ENCODE assay signal across 8 mouse cellular contexts in the genomic region with DNA sequence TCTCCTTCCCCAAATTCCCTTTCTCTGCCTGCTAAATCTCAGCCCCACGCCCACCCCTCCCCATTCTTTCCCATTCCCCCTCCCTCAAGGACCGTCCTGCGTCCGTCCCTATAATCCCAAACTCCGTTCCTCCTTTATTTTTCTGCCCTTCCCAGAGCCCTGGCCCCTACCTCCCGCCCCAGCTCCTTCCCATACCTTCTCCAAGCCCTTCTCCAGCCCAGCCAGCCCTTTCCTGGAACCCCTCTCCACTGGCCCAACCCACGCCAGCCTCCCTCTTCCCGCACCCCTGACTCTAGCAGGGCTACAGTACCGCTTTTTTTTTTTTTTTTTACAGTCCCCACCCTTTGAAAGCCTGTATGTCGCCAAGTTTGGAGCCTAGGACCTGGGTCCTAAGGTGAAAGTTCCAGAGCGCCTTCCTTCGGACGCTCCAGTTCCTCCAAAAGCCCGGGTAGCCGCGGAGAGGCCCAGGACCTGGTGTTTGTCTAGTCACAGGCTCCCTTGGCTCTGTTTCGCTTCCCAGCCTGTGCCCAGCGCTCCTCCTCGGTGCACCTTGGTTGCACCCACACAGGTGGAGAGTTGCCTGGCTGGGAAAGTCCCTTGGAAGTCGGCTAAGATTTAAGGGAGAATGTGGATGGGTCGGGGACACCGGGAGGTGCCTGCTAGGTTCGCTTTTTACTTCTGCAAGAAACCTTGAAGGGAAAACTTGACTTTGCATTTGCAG. TPM values are rescaled to one million over a fixed set of nuclear protein-coding genes. Genes with fewer than 3 reads are reported as not detected.
DNase-seq lines count a peak whose midpoint lies in the region; ATAC-seq and TF ChIP-seq lines count a peak whose summit lies in the region.

No protein-coding gene starts in this region.

- WGBS in forebrain, embryonic 14.5 days, result 2% methylated on average over 23 of the region's 23 CpGs
- WGBS in kidney, embryonic 16.5 days, result 3% methylated on average over 23 of the region's 23 CpGs

- DNase-seq in heart, adult 18-20 months, result peak; percentile 17 to 30
- no peak for DNase-seq in heart, adult 9 months (ENCODE audit: low spot score in 2 of 2)
- no peak for DNase-seq in forebrain, embryonic 14.5 days (ENCODE audit: low spot score)
- no peak for DNase-seq in spleen, postnatal 4 days (ENCODE audit: low spot score in 2 of 2)
- DNase-seq in cerebellum, adult 9-10 months, result no peak

- 0 out of 2 replicates have a peak, but pooled peaks have one; percentile 36 for ATAC-seq in forebrain, embryonic 14.5 days
- ATAC-seq in kidney, embryonic 16.5 days (ENCODE audit: low FRiP score, low TSS enrichment), result peak; percentile 22
- no peak for ATAC-seq in granulocyte monocyte progenitor cell, adult 5-6 weeks (replicated peaks; ENCODE audit: poor library complexity, severe bottlenecking)

- no peaks in the 10 kb centered on the region for H3K36me3 ChIP-seq in forebrain, embryonic 14.5 days (ENCODE audit: control insufficient read depth, insufficient read depth, low read length)
- H3K36me3 ChIP-seq in kidney, embryonic 16.5 days (ENCODE audit: insufficient read depth, low read length), result no peaks in the 10 kb centered on the region
- H3K36me3 ChIP-seq in myocyte (ENCODE audit: control insufficient read depth, insufficient read depth), result no peaks in the 10 kb centered on the region

- H3ac ChIP-seq in myocyte (ENCODE audit: control insufficient read depth, insufficient read length), result no peak overlapping the region

- H3K4me1 ChIP-seq in forebrain, embryonic 14.5 days (ENCODE audit: control insufficient read depth, insufficient read depth, low read length), result peaks cover 9% of the 10 kb centered on the region; the same call in 1 of the 2 replicates
- H3K4me1 ChIP-seq in kidney, embryonic 16.5 days (ENCODE audit: insufficient read depth, low read length), result peaks cover 54% of the 10 kb centered on the region

- H3K9me3 ChIP-seq in forebrain, embryonic 14.5 days (replicated peaks; ENCODE audit: control insufficient read depth, low read length), result no peaks in the 10 kb centered on the region
- no peaks in the 10 kb centered on the region for H3K9me3 ChIP-seq in kidney, embryonic 16.5 days (ENCODE audit: low read length)

- H3K27ac ChIP-seq in forebrain, embryonic 14.5 days (ENCODE audit: low read depth, low read length), result no peak overlapping the region
- peak overlapping the region; percentile 87 for H3K27ac ChIP-seq in kidney, embryonic 16.5 days (ENCODE audit: low read length)

- H3K4me2 ChIP-seq in forebrain, embryonic 14.5 days (ENCODE audit: low read length), result peak overlapping the region; percentile 97
- peak overlapping the region; percentile 97 for H3K4me2 ChIP-seq in kidney, embryonic 16.5 days (replicated peaks; ENCODE audit: low read depth, low read length)
- H3K4me2 ChIP-seq in myocyte (ENCODE audit: low read depth), result no peak overlapping the region

- H3K9ac ChIP-seq in forebrain, embryonic 14.5 days (ENCODE audit: low read length), result no peak overlapping the region; the same call in 1 of the 2 replicates
- H3K9ac ChIP-seq in kidney, embryonic 16.5 days (replicated peaks; ENCODE audit: low read length), result peak overlapping the region; percentile 66

- H3K4me3 ChIP-seq in forebrain, embryonic 14.5 days (ENCODE audit: low read depth, low read length), result peak overlapping the region; percentile 44; the same call in 1 of the 2 replicates
- peak overlapping the region; percentile 71 for H3K4me3 ChIP-seq in kidney, embryonic 16.5 days (ENCODE audit: low read length)
- H3K4me3 ChIP-seq in myocyte, result peak overlapping the region; percentile 25

- H3K79me2 ChIP-seq in myocyte (ENCODE audit: control insufficient read depth, insufficient read depth), result no peaks in the 10 kb centered on the region

- peaks cover 66% of the 10 kb centered on the region for H3K27me3 ChIP-seq in forebrain, embryonic 14.5 days (replicated peaks; ENCODE audit: control insufficient read depth, insufficient read depth, low read length)
- peaks cover 10% of the 10 kb centered on the region; the same call in 1 of the 2 replicates for H3K27me3 ChIP-seq in kidney, embryonic 16.5 days (ENCODE audit: insufficient read depth, low read length)
- H3K27me3 ChIP-seq in myocyte (ENCODE audit: control insufficient read depth, insufficient read depth, insufficient read length), result peaks cover 6% of the 10 kb centered on the region

- TF ChIP-seq POLR2A in myocyte (IDR thresholded peaks at IDR 0.05; ENCODE audit: insufficient read length, low read depth), result no peak

TF ChIP-seq in myocyte, 11 proteins besides CTCF, POLR2A, EP300 and RAD21:
- TF ChIP-seq REST (IDR thresholded peaks at IDR 0.05; ENCODE audit: insufficient read depth, insufficient read length) (no peak), CEBPB (IDR thresholded peaks at IDR 0.05; ENCODE audit: insufficient read depth, poor library complexity, severe bottlenecking) (no peak), USF1 (IDR thresholded peaks at IDR 0.05; ENCODE audit: low read depth) (no peak), MAX (IDR thresholded peaks at IDR 0.05; ENCODE audit: low read depth) (no peak), TCF3 (IDR thresholded peaks at IDR 0.05; ENCODE audit: insufficient read length, low read depth) (no peak), POLR2AphosphoS2 (IDR thresholded peaks at IDR 0.05; ENCODE audit: insufficient read length, low read depth) (no peak), SRF (IDR thresholded peaks at IDR 0.05; ENCODE audit: control insufficient read depth, insufficient read length, low read depth) (no peak), MYOD1 (IDR thresholded peaks at IDR 0.05; ENCODE audit: control insufficient read depth in 1 of 3, insufficient read length in 2 of 3, low read depth in 2 of 3) (no peak), MYOG (IDR thresholded peaks at IDR 0.05; ENCODE audit: control insufficient read depth in 1 of 3, insufficient read depth in 1 of 3, insufficient read length in 2 of 3, low read depth in 2 of 3) (no peak), E2F4 (IDR thresholded peaks at IDR 0.05; ENCODE audit: insufficient read depth) (no peak), TCF12 (IDR thresholded peaks at IDR 0.05; ENCODE audit: insufficient read depth, poor library complexity, severe bottlenecking) (no peak)

RNA-seq across cellular contexts. Expression of a gene that starts 0.5 kb away (rescaled TPM):
- 10 to 100 TPM; 17.4 to 20.5 TPM for total RNA-seq in heart, adult 18-20 months (2021)
- 0.66 and 1.0 TPM in 2 replicates for polyA plus RNA-seq in forebrain, embryonic 14.5 days (2014; fragmentation: Nextera tagmentation; extraction: Ambion mirVana)
- 30.6 and 37.3 TPM in 2 replicates for polyA plus RNA-seq in kidney, embryonic 16.5 days (2015; fragmentation: Nextera tagmentation; extraction: Ambion mirVana)
- 1.2 TPM for polyA plus RNA-seq in myocyte (2012; fragmentation: generic; extraction: Trizol)
- 3.5 and 4.6 TPM in 2 replicates for total RNA-seq in granulocyte monocyte progenitor cell, adult 5-6 weeks (2014; fragmentation: Nextera tagmentation)
- total RNA-seq in granulocyte monocyte progenitor cell, adult 5-6 weeks (2017), result 0.69 and 4.8 TPM in 2 replicates

RNA-seq across cellular contexts. Expression of a gene that starts 18.3 kb away (rescaled TPM):
- 10 to 100 TPM; 30.1 to 34.4 TPM for total RNA-seq in heart, adult 18-20 months (2021)
- 158 and 170 TPM in 2 replicates for polyA plus RNA-seq in forebrain, embryonic 14.5 days (2014; fragmentation: Nextera tagmentation; extraction: Ambion mirVana)
- polyA plus RNA-seq in kidney, embryonic 16.5 days (2015; fragmentation: Nextera tagmentation; extraction: Ambion mirVana), result 125 and 132 TPM in 2 replicates
- polyA plus RNA-seq in myocyte (2012; fragmentation: generic; extraction: Trizol), result 89.2 TPM
- 69.3 and 72.1 TPM in 2 replicates for total RNA-seq in granulocyte monocyte progenitor cell, adult 5-6 weeks (2014; fragmentation: Nextera tagmentation)
- 58.3 and 70.2 TPM in 2 replicates for total RNA-seq in granulocyte monocyte progenitor cell, adult 5-6 weeks (2017)

Comparison
In these comparisons a context has a peak if more than half of its experiments do, and no peak if none do; other contexts are left out.
1. DNase-seq: peak in heart, adult 18-20 months (2 of 2); none in heart, adult 9 months (0 of 2), forebrain, embryonic 14.5 days (single experiment), spleen, postnatal 4 days (0 of 2) and cerebellum, adult 9-10 months (single experiment).
2. RNA of a gene that starts 0.5 kb away (polyA plus RNA-seq): 30.6 to 37.3 TPM in kidney, embryonic 16.5 days; 1.2 TPM in myocyte (single experiment) and 0.66 to 1.0 TPM in forebrain, embryonic 14.5 days; every median in the first group is over 10 times any median in the second.
3. Peak in every context shown above with its lines, with median percentiles within 50 percentile points of each other: H3K4me3 ChIP-seq.